In genomic region chr5:128513261-128513660, GRCm38 (mm10) we compare ENCODE assay signal across 18 mouse cellular contexts.
DNase-seq lines count a peak whose midpoint lies in the region; ATAC-seq and TF ChIP-seq lines count a peak whose summit lies in the region.
"Had no signal": no experiment of that assay in that cellular context is flagged by ENCODE, and none has a peak within 500 bp of the region (broad histone marks: within the 10 kb centered on the region; RNA-seq: fewer than 3 reads in every experiment).

No protein-coding gene starts in this region.

- no peaks in the 10 kb centered on the region for H3K27me3 ChIP-seq in midbrain, embryonic 11.5 days (ENCODE audit: control insufficient read depth, insufficient read depth, low read length)
- peaks cover 11% of the 10 kb centered on the region for H3K27me3 ChIP-seq in midbrain, embryonic 13.5 days
- no peaks in the 10 kb centered on the region for H3K27me3 ChIP-seq in intestine, postnatal 0 days (replicated peaks; ENCODE audit: control insufficient read depth, insufficient read depth, low read length)

- ATAC-seq in frontal cortex, adult (ENCODE audit: low TSS enrichment), result peak; percentile 38; the same call in 1 of the 2 replicates
- no peak for ATAC-seq in midbrain, embryonic 11.5 days (ENCODE audit: low FRiP score)
- no peak for ATAC-seq in midbrain, embryonic 13.5 days
- ATAC-seq in intestine, postnatal 0 days, result no peak
- ATAC-seq: forebrain, embryonic 13.5 days had no signal

- no peaks in the 10 kb centered on the region for H3K4me1 ChIP-seq in midbrain, embryonic 11.5 days (ENCODE audit: control insufficient read depth, insufficient read depth, low read length)
- no peaks in the 10 kb centered on the region for H3K4me1 ChIP-seq in midbrain, embryonic 13.5 days (replicated peaks)
- H3K4me1 ChIP-seq in intestine, postnatal 0 days (replicated peaks; ENCODE audit: control insufficient read depth, insufficient read depth, low read length), result no peaks in the 10 kb centered on the region
- H3K4me1 ChIP-seq: forebrain, embryonic 13.5 days; limb, embryonic 10.5 days; neural tube, embryonic 15.5 days had no signal

- H3K36me3 ChIP-seq in midbrain, embryonic 11.5 days (ENCODE audit: control insufficient read depth, insufficient read depth, low read length), result no peaks in the 10 kb centered on the region
- H3K36me3 ChIP-seq in midbrain, embryonic 13.5 days, result no peaks in the 10 kb centered on the region
- H3K36me3 ChIP-seq in intestine, postnatal 0 days (ENCODE audit: control insufficient read depth, insufficient read depth), result no peaks in the 10 kb centered on the region
- H3K36me3 ChIP-seq: embryonic facial prominence, embryonic 15.5 days; limb, embryonic 10.5 days; neural tube, embryonic 15.5 days had no signal

- no peak overlapping the region for H3K27ac ChIP-seq in midbrain, embryonic 11.5 days (ENCODE audit: low read depth, low read length)
- H3K27ac ChIP-seq in midbrain, embryonic 13.5 days, result no peak overlapping the region
- H3K27ac ChIP-seq in intestine, postnatal 0 days (ENCODE audit: low read depth, low read length), result no peak overlapping the region
- H3K27ac ChIP-seq: embryonic facial prominence, embryonic 15.5 days; forebrain, embryonic 13.5 days; limb, embryonic 10.5 days; liver, embryonic 14.5 days; neural tube, embryonic 15.5 days had no signal

- DNase-seq in frontal cortex, postnatal 25 days (ENCODE audit: low spot score in 2 of 2), result no peak
- DNase-seq in midbrain, embryonic 11.5 days (ENCODE audit: low spot score, missing footprints), result peak; percentile 57
- peak; percentile 51 for DNase-seq in cerebellum, adult 9-11 months
- DNase-seq in left cerebral cortex, adult 18-20 months (ENCODE audit: low spot score in 2 of 2), result peak; percentile 21 to 22
- no peak for DNase-seq in liver
- DNase-seq: gastrocnemius, postnatal 25 days; heart, postnatal 4 days; kidney, adult 11 months; kidney, postnatal 14 days had no signal

- no peak overlapping the region for H3K4me3 ChIP-seq in midbrain, embryonic 11.5 days (ENCODE audit: low read depth, low read length)
- H3K4me3 ChIP-seq in midbrain, embryonic 13.5 days (replicated peaks), result no peak overlapping the region
- no peak overlapping the region for H3K4me3 ChIP-seq in intestine, postnatal 0 days (ENCODE audit: low read depth, low read length)
- H3K4me3 ChIP-seq: embryonic facial prominence, embryonic 15.5 days; forebrain, embryonic 13.5 days; limb, embryonic 10.5 days; neural tube, embryonic 15.5 days had no signal

- no peak overlapping the region for H3K9ac ChIP-seq in midbrain, embryonic 11.5 days (ENCODE audit: low read length)
- no peak overlapping the region for H3K9ac ChIP-seq in midbrain, embryonic 13.5 days (replicated peaks)
- H3K9ac ChIP-seq in intestine, postnatal 0 days (ENCODE audit: low read depth, low read length), result no peak overlapping the region
- H3K9ac ChIP-seq: embryonic facial prominence, embryonic 15.5 days; forebrain, embryonic 13.5 days; liver, embryonic 14.5 days; neural tube, embryonic 15.5 days had no signal

- no peak overlapping the region for H3K4me2 ChIP-seq in midbrain, embryonic 11.5 days
- no peak overlapping the region for H3K4me2 ChIP-seq in midbrain, embryonic 13.5 days (replicated peaks)
- no peak overlapping the region for H3K4me2 ChIP-seq in intestine, postnatal 0 days (replicated peaks; ENCODE audit: low read depth)
- H3K4me2 ChIP-seq: embryonic facial prominence, embryonic 15.5 days; forebrain, embryonic 13.5 days; heart, embryonic 11.5 days; neural tube, embryonic 15.5 days had no signal

- no peaks in the 10 kb centered on the region for H3K9me3 ChIP-seq in midbrain, embryonic 11.5 days (ENCODE audit: control insufficient read depth, low read length)
- peaks cover 4% of the 10 kb centered on the region for H3K9me3 ChIP-seq in midbrain, embryonic 13.5 days
- H3K9me3 ChIP-seq in intestine, postnatal 0 days (ENCODE audit: control insufficient read depth), result 0 out of 2 replicates have a peak, but pooled peaks cover 2% of the 10 kb centered on the region
- H3K9me3 ChIP-seq: embryonic facial prominence, embryonic 15.5 days; forebrain, embryonic 13.5 days; neural tube, embryonic 15.5 days had no signal

- 73% methylated on average over 14 of the region's 14 CpGs for WGBS in midbrain, embryonic 11.5 days
- 67% methylated on average over 14 of the region's 14 CpGs for WGBS in midbrain, embryonic 13.5 days
- WGBS in intestine, postnatal 0 days, result 77% methylated on average over 14 of the region's 14 CpGs

- TF ChIP-seq CTCF in intestine, postnatal 0 days (IDR thresholded peaks at IDR 0.05; ENCODE audit: low read depth), result no peak

Comparison
In these comparisons a context has a peak if more than half of its experiments do, and no peak if none do; other contexts are left out.
1. DNase-seq: peak in midbrain, embryonic 11.5 days (single experiment), cerebellum, adult 9-11 months (single experiment) and left cerebral cortex, adult 18-20 months (2 of 2); none in frontal cortex, postnatal 25 days (0 of 2) and liver (single experiment).